Mouse (Mus musculus) left cerebral cortex, postnatal 4 days (tissue): ENCODE results near the gene Frmd8. TPM values are rescaled to one million over a fixed set of nuclear protein-coding genes. Genes with fewer than 3 reads are reported as not detected.

Experiments used
- total RNA-seq, 2 experiments: library from RNA; stranded (reverse); gene quantifications; 2 replicates each; pipeline ENCODE4 v1.2.3; 2021

Gene Frmd8
- total RNA-seq, 2 experiments from 2014 or later, result 12.1 to 13.4 TPM

Other genes with a start within 250 kb of the Frmd8 start
- gene Rela, start 237.8 kb downstream of the Frmd8 start, total RNA-seq, result 10 to 100 TPM; 29.6 to 34.8 TPM
- gene Sipa1, start 211.6 kb downstream of the Frmd8 start, total RNA-seq, result 10 to 100 TPM; 31.1 to 33.3 TPM
- 10 to 100 TPM; 14.3 to 14.6 TPM for gene Map3k11, start 186.5 kb downstream of the Frmd8 start, total RNA-seq
- 10 to 100 TPM; 87.7 to 91.7 TPM for gene Pcnx3, start 186.4 kb downstream of the Frmd8 start, total RNA-seq
- gene Kcnk7, start 170.9 kb downstream of the Frmd8 start, total RNA-seq, result not detected
- 10 to 100 TPM; 41.9 to 48.6 TPM for gene Ehbp1l1, start 149.0 kb downstream of the Frmd8 start, total RNA-seq
- gene Fam89b, start 145.6 kb downstream of the Frmd8 start, total RNA-seq, result 10 to 100 TPM; 72.4 to 72.5 TPM
- 10 to 100 TPM; 23.8 to 23.9 TPM for gene Ltbp3, start 134.4 kb downstream of the Frmd8 start, total RNA-seq
- 10 to 100 TPM; 81.7 to 81.8 TPM for gene Scyl1, start 103.9 kb downstream of the Frmd8 start, total RNA-seq
- 1 to 10 TPM; 1.4 to 2.0 TPM for gene Slc25a45, start 2.5 kb upstream of the Frmd8 start, total RNA-seq
- 10 to 100 TPM; 10.2 to 11.7 TPM for gene Tigd3, start 18.9 kb upstream of the Frmd8 start, total RNA-seq
- gene Dpf2, start 37.7 kb upstream of the Frmd8 start, total RNA-seq, result 10 to 100 TPM; 76.1 to 84.1 TPM
- 10 to 100 TPM; 11.2 to 14.2 TPM for gene Cdc42ep2, start 49.5 kb upstream of the Frmd8 start, total RNA-seq
- 10 to 100 TPM; 14.3 to 16.4 TPM for gene Pola2, start 88.9 kb upstream of the Frmd8 start, total RNA-seq
- not detected for gene Slc22a20, start 110.9 kb upstream of the Frmd8 start, total RNA-seq
- 10 to 100 TPM; 12.1 to 14.2 TPM for gene Capn1, start 140.6 kb upstream of the Frmd8 start, total RNA-seq
- gene Syvn1, start 171.3 kb upstream of the Frmd8 start, total RNA-seq, result 10 to 100 TPM; 38.6 to 39.4 TPM
- 10 to 100 TPM; 41.2 to 41.4 TPM for gene Mrpl49, start 182.5 kb upstream of the Frmd8 start, total RNA-seq
- 100 to 1,000 TPM; 874 to 875 TPM for gene Fau, start 182.6 kb upstream of the Frmd8 start, total RNA-seq
- gene Znhit2, start 185.9 kb upstream of the Frmd8 start, total RNA-seq, result 10 to 100 TPM; 25.1 to 27.5 TPM
- gene Tm7sf2, start 193.1 kb upstream of the Frmd8 start, total RNA-seq, result 10 to 100 TPM; 69.0 to 71.2 TPM
- 10 to 100 TPM; 96.6 to 96.8 TPM for gene Vps51, start 202.0 kb upstream of the Frmd8 start, total RNA-seq
- not detected for gene Tmem262, start 204.8 kb upstream of the Frmd8 start, total RNA-seq
- gene Gm28374, start 207.0 kb upstream of the Frmd8 start, total RNA-seq, result 1 to 10 TPM; 1.1 TPM
- gene Zfpl1, start 209.7 kb upstream of the Frmd8 start, total RNA-seq, result 10 to 100 TPM; 50.9 to 51.5 TPM
- gene Cdca5, start 209.7 kb upstream of the Frmd8 start, total RNA-seq, result 1 to 10 TPM; 1.5 to 3.0 TPM
- gene AC131692.1, start 219.1 kb upstream of the Frmd8 start, total RNA-seq, result not detected
- under 1 TPM; 0.14 to 0.32 TPM for gene Naaladl1, start 230.5 kb upstream of the Frmd8 start, total RNA-seq
- gene Sac3d1, start 243.4 kb upstream of the Frmd8 start, total RNA-seq, result 10 to 100 TPM; 25.4 to 25.9 TPM